Comparison of ENCODE assay signal across 8 mouse cellular contexts in genomic region chrX:142818057-142818682, GRCm38 (mm10).
DNase-seq lines count a peak whose midpoint lies in the region; ATAC-seq and TF ChIP-seq lines count a peak whose summit lies in the region.

No protein-coding gene starts in this region.

- ATAC-seq in CD4-positive, CD25-positive, alpha-beta regulatory T cell, adult 4 months: peak; percentile 57
- ATAC-seq in neutrophil, adult 5-6 weeks (ENCODE audit: extremely low read depth, insufficient number of reproducible peaks, low FRiP score, poor library complexity, severe bottlenecking): peak; percentile 36; the same call in 1 of the 2 replicates
- no peak for ATAC-seq in monocyte, adult 5-6 weeks (replicated peaks; ENCODE audit: insufficient number of reproducible peaks, low FRiP score, low TSS enrichment, poor library complexity, severe bottlenecking)

- peak; percentile 64; the same call in 1 of the 2 replicates for TF ChIP-seq CTCF in brain, embryonic 14.5 days (IDR thresholded peaks at IDR 0.05; ENCODE audit: borderline replicate concordance, extremely low read depth, insufficient read depth, insufficient read length)
- TF ChIP-seq CTCF in liver, adult 2 months (IDR thresholded peaks at IDR 0.05; ENCODE audit: low read depth, low read length): peak; percentile 58

- intact Hi-C loops in heart, postnatal 14 days (cut with DNase I): loop anchor here (2.0 to 5.0 kb wide), 2 partner anchors 241 to 624 kb away; no protein-coding TSS in a partner anchor

- DNase-seq in heart, postnatal 14 days: peak; percentile 48 to 60
- DNase-seq in heart, embryonic 10.5 days (ENCODE audit: low spot score): no peak
- DNase-seq in brain, embryonic 14.5 days (ENCODE audit: low read depth): peak; percentile 66
- DNase-seq in frontal cortex, postnatal 10 days (ENCODE audit: low spot score in 2 of 2): peak; percentile 8 to 19
- peak; percentile 19 for DNase-seq in liver, adult 2 months (ENCODE audit: extremely low read depth, low read depth, low spot score)

- no peak for TF ChIP-seq POLR2A in brain, embryonic 14.5 days (IDR thresholded peaks at IDR 0.05; ENCODE audit: borderline replicate concordance, extremely low read depth, insufficient read depth, insufficient read length, poor library complexity, severe bottlenecking)
- no peak for TF ChIP-seq POLR2A in liver, adult 2 months (IDR thresholded peaks at IDR 0.05; ENCODE audit: extremely low read depth, insufficient read depth, low read length)

- H3K79me2 ChIP-seq in liver, adult 2 months (ENCODE audit: control insufficient read depth, insufficient read depth, low read length): no peaks in the 10 kb centered on the region

- H3K36me3 ChIP-seq in heart, embryonic 10.5 days: no peaks in the 10 kb centered on the region
- no peaks in the 10 kb centered on the region for H3K36me3 ChIP-seq in liver, adult 2 months (ENCODE audit: control insufficient read depth, insufficient read depth, low read length)

- H3K27ac ChIP-seq in heart, embryonic 10.5 days: no peak overlapping the region
- H3K27ac ChIP-seq in liver, adult 2 months (replicated peaks; ENCODE audit: insufficient read depth, low read depth, low read length): no peak overlapping the region

- no peaks in the 10 kb centered on the region for H3K27me3 ChIP-seq in heart, embryonic 10.5 days (ENCODE audit: insufficient read depth, poor library complexity, severe bottlenecking)
- no peaks in the 10 kb centered on the region for H3K27me3 ChIP-seq in liver, adult 2 months (ENCODE audit: control insufficient read depth, insufficient read depth, low read length)

- H3K4me1 ChIP-seq in heart, embryonic 10.5 days: peaks cover 14% of the 10 kb centered on the region; the same call in 1 of the 2 replicates
- no peaks in the 10 kb centered on the region; the same call in 1 of the 2 replicates for H3K4me1 ChIP-seq in liver, adult 2 months (ENCODE audit: control insufficient read depth, insufficient read depth, low read length)

- no peaks in the 10 kb centered on the region for H3K9me3 ChIP-seq in heart, embryonic 10.5 days

- no peak overlapping the region for H3K4me3 ChIP-seq in heart, embryonic 10.5 days
- H3K4me3 ChIP-seq in liver, adult 2 months (ENCODE audit: insufficient read depth, low read depth, low read length): no peak overlapping the region

- H3K9ac ChIP-seq in liver, adult 2 months (ENCODE audit: low read depth, low read length): no peak overlapping the region

- 45% methylated on average over 10 of the region's 10 CpGs for WGBS in heart, embryonic 10.5 days
- 51% methylated on average over 10 of the region's 10 CpGs for WGBS in liver, adult 2 months
